ENCODE assay signal across 9 mouse cellular contexts in the genomic region with DNA sequence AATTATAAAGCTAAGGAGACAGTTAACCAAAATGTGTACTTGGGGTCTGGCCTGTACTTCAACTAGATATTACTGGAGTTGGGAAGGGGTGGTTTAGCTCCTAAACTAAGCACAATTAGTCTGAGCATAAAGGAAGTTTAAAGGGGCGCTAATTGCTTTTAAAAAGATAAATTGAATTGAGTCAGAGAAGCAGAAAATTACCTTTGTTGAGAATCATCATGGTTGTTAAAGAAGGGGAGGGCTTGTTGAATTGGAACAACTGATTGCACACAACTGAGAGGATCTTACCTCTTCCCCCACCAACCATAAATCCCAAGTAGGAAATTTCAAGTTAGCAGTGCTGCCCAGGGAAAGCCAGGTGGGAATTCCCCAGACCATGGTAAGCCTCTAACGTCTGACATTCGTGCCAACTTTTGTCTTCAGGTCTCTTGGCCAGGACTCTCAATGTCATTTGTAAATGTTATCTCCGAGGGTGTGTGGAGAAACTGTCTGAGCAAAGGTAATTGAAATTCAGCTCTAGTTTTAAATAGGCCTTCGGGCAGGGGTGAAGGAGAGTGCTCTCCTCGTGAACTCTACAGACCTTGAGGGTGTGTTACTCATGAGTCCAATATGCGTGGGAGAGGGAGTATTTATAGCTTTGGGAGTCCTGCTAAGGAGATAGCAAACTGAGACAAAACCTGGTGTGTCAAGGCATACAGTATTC.
DNase-seq lines count a peak whose midpoint lies in the region.
"Had no signal": no experiment of that assay in that cellular context is flagged by ENCODE, and none has a peak within 500 bp of the region (broad histone marks: within the 10 kb centered on the region; RNA-seq: fewer than 3 reads in every experiment).

No protein-coding gene starts in this region.

- DNase-seq in kidney, adult 9 months, result peak; percentile 19
- no peak for DNase-seq in kidney, postnatal 25 days
- DNase-seq in NIH3T3 (ENCODE audit: low read depth), result peak; percentile 33
- peak; percentile 30 for DNase-seq in adrenal gland, postnatal 14 days
- peak; percentile 50 to 60 for DNase-seq in heart, postnatal 10 days
- DNase-seq in cerebellum, postnatal 25 days, result no peak
- no peak for DNase-seq in left cerebral cortex, adult 18-20 months (ENCODE audit: low spot score in 2 of 2)
- DNase-seq: cerebellum, adult 18-20 months; right cerebral cortex, adult 18-20 months had no signal

- intact Hi-C loops in heart, postnatal 10 days (cut with DNase I), result no loop called here

Comparison
In these comparisons a context has a peak if more than half of its experiments do, and no peak if none do; other contexts are left out.
1. DNase-seq: peak in kidney, adult 9 months (single experiment), NIH3T3 (single experiment), adrenal gland, postnatal 14 days (single experiment) and heart, postnatal 10 days (2 of 2); none in kidney, postnatal 25 days (0 of 2), cerebellum, postnatal 25 days (0 of 2) and left cerebral cortex, adult 18-20 months (0 of 2).